Mouse (Mus musculus): Measurements from ENCODE around the gene Tbc1d22a.

DNA sequence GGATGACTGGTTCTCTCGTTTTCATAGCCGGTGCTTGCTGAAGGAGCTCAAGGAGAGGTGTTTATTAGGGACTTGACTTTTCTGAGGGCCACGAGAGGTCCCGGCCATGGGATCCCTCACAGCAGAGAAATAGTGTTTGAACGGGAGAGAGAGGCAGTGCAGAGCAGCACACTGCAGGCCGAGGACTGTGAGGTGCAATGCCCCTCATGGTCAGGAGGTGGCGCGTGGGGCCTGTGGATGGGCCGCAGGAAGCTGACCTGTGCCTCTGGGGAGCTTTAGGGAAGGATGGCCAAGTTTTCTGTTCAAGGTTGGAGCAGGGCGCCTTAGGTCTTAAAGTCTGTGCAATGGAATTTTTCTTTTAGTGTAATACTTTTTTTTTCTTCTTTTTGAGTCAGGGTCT, 25.5 kb downstream of the Tbc1d22a start:
- peak; percentile 88 for TF ChIP-seq CTCF (IDR thresholded peaks at IDR 0.05; ENCODE audit: borderline replicate concordance, insufficient read depth, low read length)
- TF ChIP-seq POLR2A (IDR thresholded peaks at IDR 0.05; ENCODE audit: low read depth, low read length): no peak
